Mouse (Mus musculus): ENCODE measurements around the gene Greb1. TPM values are rescaled to one million over a fixed set of nuclear protein-coding genes. Genes with fewer than 3 reads are reported as not detected.
"Not testable (repeated sequence)": the region's sequence is repeated elsewhere in the genome, so short reads cannot be mapped to it uniquely, and the experiment has no call there.

The Greb1 gene
- polyA plus RNA-seq, 1 experiment from 2014 or later = 5.0 TPM

DNA sequence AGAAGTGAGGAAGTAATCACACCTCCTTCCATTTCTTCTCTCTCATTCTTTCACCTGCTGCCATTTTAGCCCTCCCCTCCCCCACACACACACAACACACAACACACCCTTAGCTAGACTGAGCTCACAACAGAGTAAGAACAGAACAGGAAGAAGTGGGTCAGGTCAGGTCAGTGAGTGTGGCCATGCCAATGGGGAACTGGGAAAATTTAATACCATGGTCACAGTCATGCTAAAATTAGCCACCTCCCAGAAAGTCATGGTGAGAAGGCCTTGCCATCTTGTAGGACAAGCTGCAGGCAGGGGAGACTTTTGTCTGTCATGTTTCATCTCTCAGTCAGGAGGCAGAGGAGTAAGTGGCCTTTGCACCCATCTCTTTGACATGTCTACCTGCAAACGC lies 102.0 kb downstream of the Greb1 start:
- no peak overlapping the region for H3K9ac ChIP-seq (replicated peaks; ENCODE audit: low read length)
- H3K27ac ChIP-seq (replicated peaks; ENCODE audit: low read depth, low read length) = no peak overlapping the region
- H3K9me3 ChIP-seq (replicated peaks; ENCODE audit: control insufficient read depth, low read length) = no peaks in the 10 kb centered on the region
- DNase-seq (ENCODE audit: low spot score) (no peak), ATAC-seq (replicated peaks; ENCODE audit: insufficient number of reproducible peaks, low FRiP score, low TSS enrichment, low read depth) (no peak)
- no peaks in the 10 kb centered on the region for H3K4me1 ChIP-seq (ENCODE audit: control insufficient read depth, insufficient read depth, low read length)
- no peaks in the 10 kb centered on the region; the same call in none of the 2 replicates for H3K36me3 ChIP-seq (replicated peaks; ENCODE audit: control insufficient read depth, insufficient read depth, low read depth, low read length)
- 91% methylated on average over 1 of the region's 1 CpGs for WGBS
- no peak overlapping the region for H3K4me3 ChIP-seq (ENCODE audit: low read depth, low read length)
- no peaks in the 10 kb centered on the region for H3K27me3 ChIP-seq (ENCODE audit: control insufficient read depth, insufficient read depth, low read length)
- no peak overlapping the region for H3K4me2 ChIP-seq (ENCODE audit: low read depth, low read length)

DNA sequence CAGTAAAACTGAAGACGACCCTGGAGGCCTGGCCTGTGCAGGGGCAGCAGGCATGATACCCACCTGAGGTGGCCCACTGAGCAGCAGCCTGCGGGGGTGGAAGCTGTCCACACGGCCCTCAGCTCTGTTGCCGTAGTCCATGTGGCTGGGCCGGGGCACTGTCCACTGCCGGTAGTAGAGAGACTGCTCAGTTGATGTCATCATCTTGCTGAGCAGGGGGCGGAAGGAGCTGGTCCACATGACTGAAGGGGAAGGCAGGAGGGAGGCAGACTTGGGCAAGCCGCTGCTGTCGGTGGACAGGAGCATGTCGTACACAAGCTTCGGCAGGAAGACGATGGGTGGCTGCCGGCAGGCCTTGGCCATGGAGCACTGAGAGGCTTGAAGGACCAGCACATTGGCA lies 104.5 kb downstream of the Greb1 start:
- 82% methylated on average over 13 of the region's 13 CpGs for WGBS

DNA sequence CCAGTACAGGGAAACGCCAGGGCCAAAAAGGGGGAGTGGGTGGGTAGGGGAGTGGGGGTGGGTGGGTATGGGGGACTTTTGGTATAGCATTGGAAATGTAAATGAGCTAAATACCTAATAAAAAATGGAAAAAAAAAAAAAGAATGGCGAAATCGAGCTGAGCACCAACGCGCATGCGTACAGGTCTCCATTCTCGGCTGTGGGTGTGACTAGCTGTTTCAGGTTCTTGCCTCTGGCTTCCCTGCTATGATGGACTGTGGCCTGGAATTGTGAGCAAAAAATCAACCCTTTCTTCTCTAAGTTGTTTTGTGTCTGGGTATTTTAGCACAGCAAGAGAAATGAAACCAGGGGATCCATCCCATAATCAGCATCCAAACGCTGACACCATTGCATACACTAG lies 105.4 kb downstream of the Greb1 start:
- 91% methylated on average over 7 of the region's 8 CpGs for WGBS
- not testable (repeated sequence) for H3K36me3 ChIP-seq (replicated peaks; ENCODE audit: control insufficient read depth, insufficient read depth, low read depth, low read length); H3K27me3 ChIP-seq (ENCODE audit: control insufficient read depth, insufficient read depth, low read length); ATAC-seq (replicated peaks; ENCODE audit: insufficient number of reproducible peaks, low FRiP score, low TSS enrichment, low read depth); H3K9ac ChIP-seq (replicated peaks; ENCODE audit: low read length); DNase-seq (ENCODE audit: low spot score); H3K4me3 ChIP-seq (ENCODE audit: low read depth, low read length); H3K9me3 ChIP-seq (replicated peaks; ENCODE audit: control insufficient read depth, low read length); H3K27ac ChIP-seq (replicated peaks; ENCODE audit: low read depth, low read length); H3K4me2 ChIP-seq (ENCODE audit: low read depth, low read length); H3K4me1 ChIP-seq (ENCODE audit: control insufficient read depth, insufficient read depth, low read length)

More for the DNA sequence above, 104.5 kb downstream of the Greb1 start:
- H3K36me3 ChIP-seq (replicated peaks; ENCODE audit: control insufficient read depth, insufficient read depth, low read depth, low read length) = no peaks in the 10 kb centered on the region; the same call in 1 of the 2 replicates
- no peak overlapping the region for H3K4me3 ChIP-seq (ENCODE audit: low read depth, low read length)
- no peak overlapping the region for H3K9ac ChIP-seq (replicated peaks; ENCODE audit: low read length)
- DNase-seq (ENCODE audit: low spot score) = no peak
- H3K4me1 ChIP-seq (ENCODE audit: control insufficient read depth, insufficient read depth, low read length) = no peaks in the 10 kb centered on the region
- H3K9me3 ChIP-seq (replicated peaks; ENCODE audit: control insufficient read depth, low read length) = no peaks in the 10 kb centered on the region
- H3K27ac ChIP-seq (replicated peaks; ENCODE audit: low read depth, low read length) = no peak overlapping the region
- H3K4me2 ChIP-seq (ENCODE audit: low read depth, low read length) = no peak overlapping the region
- ATAC-seq (replicated peaks; ENCODE audit: insufficient number of reproducible peaks, low FRiP score, low TSS enrichment, low read depth) = no peak; the same call in 1 of the 2 replicates
- no peaks in the 10 kb centered on the region for H3K27me3 ChIP-seq (ENCODE audit: control insufficient read depth, insufficient read depth, low read length)

DNA sequence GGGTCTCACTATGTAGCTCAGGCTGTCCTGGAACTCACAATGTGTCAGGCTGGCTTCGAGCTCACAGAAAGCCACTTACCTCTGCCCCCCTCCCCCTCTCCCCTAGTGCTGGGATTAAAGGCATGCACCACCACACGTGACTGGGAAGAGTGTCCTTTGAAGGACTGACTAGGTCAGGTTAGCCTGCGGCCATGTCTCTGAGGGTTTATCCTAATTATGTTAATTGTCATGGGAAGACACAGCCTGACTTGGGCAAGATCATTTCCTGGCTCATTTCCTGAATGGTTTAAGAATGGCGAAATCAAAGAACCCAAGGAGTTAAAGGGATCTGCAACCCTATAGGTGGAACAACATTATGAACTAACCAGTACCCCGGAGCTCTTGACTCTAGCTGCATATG lies 105.9 kb downstream of the Greb1 start:
- Histone ChIP-seq H3K27ac (replicated peaks; ENCODE audit: low read depth, low read length) (no peak overlapping the region), H3K4me1 (ENCODE audit: control insufficient read depth, insufficient read depth, low read length) (no peaks in the 10 kb centered on the region), H3K36me3 (replicated peaks; ENCODE audit: control insufficient read depth, insufficient read depth, low read depth, low read length) (no peaks in the 10 kb centered on the region; the same call in 1 of the 2 replicates), H3K27me3 (ENCODE audit: control insufficient read depth, insufficient read depth, low read length) (no peaks in the 10 kb centered on the region), H3K9me3 (replicated peaks; ENCODE audit: control insufficient read depth, low read length) (no peaks in the 10 kb centered on the region), H3K4me3 (ENCODE audit: low read depth, low read length) (no peak overlapping the region), H3K4me2 (ENCODE audit: low read depth, low read length) (no peak overlapping the region), H3K9ac (replicated peaks; ENCODE audit: low read length) (no peak overlapping the region)
- 51% methylated on average over 5 of the region's 5 CpGs for WGBS
- DNase-seq (ENCODE audit: low spot score) (peak; percentile 7), ATAC-seq (replicated peaks; ENCODE audit: insufficient number of reproducible peaks, low FRiP score, low TSS enrichment, low read depth) (no peak)

DNA sequence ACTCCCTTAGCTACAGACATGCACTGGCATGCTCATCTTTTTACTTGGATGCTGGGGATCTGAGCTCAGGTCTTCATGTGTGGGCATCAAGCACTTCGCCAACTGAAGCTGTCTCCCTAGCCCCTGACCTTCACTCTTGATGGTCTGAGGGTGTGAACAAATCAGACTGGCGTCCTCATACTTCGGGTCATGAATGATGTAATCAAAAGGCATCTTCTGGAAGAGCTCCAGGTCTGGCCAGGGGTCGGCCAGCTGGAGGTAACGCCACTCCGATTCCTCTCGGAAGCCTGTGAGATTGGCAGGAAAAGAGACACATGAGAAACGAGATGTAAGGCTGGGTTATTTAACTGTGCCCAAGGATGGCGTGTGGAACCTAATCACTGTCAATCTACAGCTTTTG lies 110.1 kb downstream of the Greb1 start:
- no peak overlapping the region for H3K4me3 ChIP-seq (ENCODE audit: low read depth, low read length)
- no peak for ATAC-seq (replicated peaks; ENCODE audit: insufficient number of reproducible peaks, low FRiP score, low TSS enrichment, low read depth)
- no peaks in the 10 kb centered on the region for H3K4me1 ChIP-seq (ENCODE audit: control insufficient read depth, insufficient read depth, low read length)
- no peaks in the 10 kb centered on the region for H3K27me3 ChIP-seq (ENCODE audit: control insufficient read depth, insufficient read depth, low read length)
- no peak overlapping the region for H3K4me2 ChIP-seq (ENCODE audit: low read depth, low read length)
- 91% methylated on average over 9 of the region's 9 CpGs for WGBS
- no peak for DNase-seq (ENCODE audit: low spot score)
- no peaks in the 10 kb centered on the region for H3K9me3 ChIP-seq (replicated peaks; ENCODE audit: control insufficient read depth, low read length)
- H3K27ac ChIP-seq (replicated peaks; ENCODE audit: low read depth, low read length) = no peak overlapping the region
- no peak overlapping the region for H3K9ac ChIP-seq (replicated peaks; ENCODE audit: low read length)
- no peaks in the 10 kb centered on the region for H3K36me3 ChIP-seq (replicated peaks; ENCODE audit: control insufficient read depth, insufficient read depth, low read depth, low read length)

DNA sequence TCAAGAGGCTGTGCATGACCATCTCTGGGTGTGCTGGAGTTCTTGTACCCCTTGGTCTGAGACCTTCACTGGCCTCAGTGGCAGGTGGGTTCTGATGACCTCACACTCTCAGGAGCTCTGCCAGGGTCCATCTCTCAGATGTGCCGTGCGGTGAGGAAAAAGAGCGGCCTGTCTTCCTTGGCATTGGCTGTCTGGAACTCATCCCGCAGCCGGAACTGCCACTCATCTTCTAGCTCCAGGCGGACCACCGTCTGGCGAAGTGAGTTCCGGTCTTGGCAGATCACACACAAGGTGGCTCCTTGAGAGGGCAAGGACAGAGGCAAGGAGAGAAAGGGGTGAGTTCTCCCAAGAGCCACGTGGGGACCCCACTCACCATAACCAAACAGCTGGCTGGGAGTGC lies 128.4 kb downstream of the Greb1 start:
- Histone ChIP-seq H3K36me3 (replicated peaks; ENCODE audit: control insufficient read depth, insufficient read depth, low read depth, low read length) (no peaks in the 10 kb centered on the region), H3K9ac (replicated peaks; ENCODE audit: low read length) (no peak overlapping the region), H3K27me3 (ENCODE audit: control insufficient read depth, insufficient read depth, low read length) (no peaks in the 10 kb centered on the region), H3K9me3 (replicated peaks; ENCODE audit: control insufficient read depth, low read length) (no peaks in the 10 kb centered on the region), H3K4me1 (ENCODE audit: control insufficient read depth, insufficient read depth, low read length) (no peaks in the 10 kb centered on the region), H3K27ac (replicated peaks; ENCODE audit: low read depth, low read length) (no peak overlapping the region), H3K4me3 (ENCODE audit: low read depth, low read length) (no peak overlapping the region), H3K4me2 (ENCODE audit: low read depth, low read length) (no peak overlapping the region)
- 93% methylated on average over 10 of the region's 10 CpGs for WGBS
- DNase-seq (ENCODE audit: low spot score) (no peak), ATAC-seq (replicated peaks; ENCODE audit: insufficient number of reproducible peaks, low FRiP score, low TSS enrichment, low read depth) (no peak)

DNA sequence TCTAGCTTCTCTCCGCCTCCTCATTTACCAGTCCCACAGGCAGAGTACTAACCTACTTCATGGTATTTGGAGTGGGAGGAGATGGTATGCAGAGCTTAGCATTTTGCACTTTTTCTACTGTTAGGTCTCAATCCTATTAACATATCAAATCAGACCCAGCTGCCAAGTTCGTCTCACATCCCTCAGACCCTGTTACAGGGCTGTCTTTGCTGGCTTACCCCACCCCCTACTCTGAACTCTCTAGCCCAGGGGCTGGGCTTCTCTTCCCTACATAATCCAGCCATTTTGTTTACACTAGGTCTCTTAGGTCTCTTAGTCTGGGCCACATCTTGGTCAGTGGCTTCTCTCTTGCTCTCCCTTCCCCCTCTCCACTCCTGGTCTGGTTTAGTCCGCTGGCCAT lies 131.5 kb downstream of the Greb1 start:
- ATAC-seq (replicated peaks; ENCODE audit: insufficient number of reproducible peaks, low FRiP score, low TSS enrichment, low read depth) (no peak), DNase-seq (ENCODE audit: low spot score) (peak; percentile 35)
- H3K4me1 ChIP-seq (ENCODE audit: control insufficient read depth, insufficient read depth, low read length) = no peaks in the 10 kb centered on the region
- H3K4me2 ChIP-seq (ENCODE audit: low read depth, low read length) = no peak overlapping the region
- 66% methylated on average over 3 of the region's 3 CpGs for WGBS
- H3K27me3 ChIP-seq (ENCODE audit: control insufficient read depth, insufficient read depth, low read length) = no peaks in the 10 kb centered on the region
- H3K9ac ChIP-seq (replicated peaks; ENCODE audit: low read length) = no peak overlapping the region
- H3K27ac ChIP-seq (replicated peaks; ENCODE audit: low read depth, low read length) = no peak overlapping the region
- H3K4me3 ChIP-seq (ENCODE audit: low read depth, low read length) = no peak overlapping the region
- H3K9me3 ChIP-seq (replicated peaks; ENCODE audit: control insufficient read depth, low read length) = no peaks in the 10 kb centered on the region
- no peaks in the 10 kb centered on the region for H3K36me3 ChIP-seq (replicated peaks; ENCODE audit: control insufficient read depth, insufficient read depth, low read depth, low read length)

DNA sequence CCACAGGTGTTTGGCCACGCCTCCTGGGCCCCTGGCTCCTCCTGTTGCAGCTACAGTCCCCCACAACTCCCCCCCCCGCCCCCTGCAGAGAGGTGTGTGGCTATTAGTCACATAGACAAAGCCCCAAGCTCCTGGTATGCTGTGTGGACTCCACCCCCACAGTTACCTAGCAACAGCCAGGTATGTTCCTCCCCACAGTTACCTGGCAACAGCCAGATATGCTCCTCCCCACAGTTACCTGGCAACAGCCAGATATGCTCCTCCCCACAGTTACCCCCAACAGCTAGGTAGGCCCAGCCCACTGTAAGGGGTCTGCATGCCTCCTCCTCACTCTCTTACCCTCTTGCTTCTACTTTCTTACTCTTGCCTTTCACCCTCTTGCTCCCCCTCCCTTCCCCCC lies 135.7 kb downstream of the Greb1 start:
- 0 out of 2 replicates have a peak, but pooled peaks have one; percentile 19 for ATAC-seq (replicated peaks; ENCODE audit: insufficient number of reproducible peaks, low FRiP score, low TSS enrichment, low read depth)
- no CpG with 5 or more reads among the region's 2 CpGs for WGBS
- DNase-seq (ENCODE audit: low spot score) = peak; percentile 42

More for the DNA sequence above, 135.7 kb downstream of the Greb1 start:
- Histone ChIP-seq H3K27me3 (ENCODE audit: control insufficient read depth, insufficient read depth, low read length) (no peaks in the 10 kb centered on the region), H3K27ac (replicated peaks; ENCODE audit: low read depth, low read length) (no peak overlapping the region), H3K36me3 (replicated peaks; ENCODE audit: control insufficient read depth, insufficient read depth, low read depth, low read length) (no peaks in the 10 kb centered on the region), H3K9ac (replicated peaks; ENCODE audit: low read length) (no peak overlapping the region), H3K4me1 (ENCODE audit: control insufficient read depth, insufficient read depth, low read length) (no peaks in the 10 kb centered on the region), H3K9me3 (replicated peaks; ENCODE audit: control insufficient read depth, low read length) (no peaks in the 10 kb centered on the region), H3K4me3 (ENCODE audit: low read depth, low read length) (no peak overlapping the region), H3K4me2 (ENCODE audit: low read depth, low read length) (no peak overlapping the region)

All from embryonic facial prominence, embryonic 11.5 days (tissue).